Mouse (Mus musculus) C2C12 (cell line): ENCODE results near the gene Nlk.

Experiments used
- CTCF ChIP-seq: IDR thresholded peaks from one replicate; pipeline ENCODE4 v1.5.1; 2011; ENCODE audit not compliant: control insufficient read depth, insufficient read depth, insufficient read length
- MYOG ChIP-seq: IDR thresholded peaks from one replicate; pipeline ENCODE4 v1.6.1; 2011; ENCODE audit not compliant: control insufficient read depth, insufficient read length; ENCODE audit errors: extremely low read depth

DNA sequence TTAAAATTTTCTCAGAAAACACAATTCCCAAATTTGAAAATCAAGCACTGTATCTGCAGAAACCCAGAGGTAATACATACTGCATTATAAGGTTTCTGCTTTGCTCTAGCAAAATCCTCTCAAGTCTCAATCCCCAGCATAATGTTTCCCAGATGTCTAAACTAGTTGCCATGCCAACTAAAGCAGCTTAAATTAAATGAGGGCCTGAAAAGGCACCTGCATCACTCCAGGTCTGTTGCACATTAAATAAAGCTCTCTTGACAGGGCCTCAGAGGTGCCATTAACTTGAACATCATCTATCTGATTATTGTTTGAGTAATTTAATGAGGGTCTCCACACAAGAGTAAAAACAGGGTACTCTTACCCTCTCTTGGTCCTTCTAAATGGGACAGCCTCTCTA is 100.4 kb downstream of the Nlk start:
- TF ChIP-seq CTCF: no peak
- TF ChIP-seq MYOG: no peak
